Mouse (Mus musculus) bone marrow macrophage, adult 2 months (primary cell): ENCODE measurements around the gene Crtap.
"Not testable (repeated sequence)": the region's sequence is repeated elsewhere in the genome, so short reads cannot be mapped to it uniquely, and the experiment has no call there.

ENCODE experiments used
- CTCF ChIP-seq: IDR thresholded peaks from 2 replicates; pipeline ENCODE4 v1.5.1; 2012; ENCODE audit warnings: low read depth, mild to moderate bottlenecking, low read length, moderate library complexity
- POLR2A ChIP-seq: IDR thresholded peaks from 2 replicates; pipeline ENCODE4 v1.6.1; 2012; ENCODE audit warnings: mild to moderate bottlenecking, low read depth, low read length, borderline replicate concordance

GRCm38 (mm10) chr9:114394136-114394535 is 3.7 kb upstream of the Crtap start:
- not testable (repeated sequence) for TF ChIP-seq POLR2A, CTCF
